Mouse (Mus musculus) MEL (cell line): ENCODE measurements around the gene Itga5.

Source experiments
- CTCF ChIP-seq, 3 experiments: IDR thresholded peaks in 2 of 3; conservative IDR thresholded peaks in 1 of 3; 2 replicates each; pipeline ENCODE4 v1.5.1; 2011 to 2012; ENCODE audit warnings: low read length in 3 of 3, low read depth in 2 of 3, mild to moderate bottlenecking in 2 of 3, improper control_type of control experiment in 1 of 3, inconsistent platforms in 1 of 3, mixed read lengths in 1 of 3, moderate library complexity in 1 of 3; ENCODE audit not compliant: control insufficient read depth in 1 of 3, insufficient read depth in 1 of 3, poor library complexity in 1 of 3, severe bottlenecking in 1 of 3
- E2F4 ChIP-seq: IDR thresholded peaks from 2 replicates; pipeline ENCODE4 v1.6.1; 2011; ENCODE audit warnings: low read depth, low read length, improper control_type of control experiment, borderline replicate concordance
- ELF1 ChIP-seq: IDR thresholded peaks from 2 replicates; pipeline ENCODE4 v1.6.1; 2014; ENCODE audit warnings: low read depth, mild to moderate bottlenecking, inconsistent platforms, low read length, improper control_type of control experiment, moderate library complexity
- GATA1 ChIP-seq: IDR thresholded peaks from 2 replicates; pipeline ENCODE4 v1.6.1; 2011; ENCODE audit warnings: low read depth, low read length, improper control_type of control experiment
- HCFC1 ChIP-seq: IDR thresholded peaks from 2 replicates; pipeline ENCODE4 v1.6.1; 2012; ENCODE audit warnings: low read depth, mild to moderate bottlenecking, inconsistent platforms, low read length, improper control_type of control experiment, moderate library complexity
- NRF1 ChIP-seq: IDR thresholded peaks from 2 replicates; pipeline ENCODE4 v1.6.1; 2014; ENCODE audit warnings: low read depth, mild to moderate bottlenecking, inconsistent platforms, low read length, improper control_type of control experiment, moderate library complexity; ENCODE audit not compliant: poor library complexity, insufficient read depth, severe bottlenecking
- POLR2A ChIP-seq, 2 experiments: IDR thresholded peaks; 2 replicates each; pipeline ENCODE4 v1.6.1; 2011 to 2012; ENCODE audit warnings: low read length in 2 of 2, mild to moderate bottlenecking in 2 of 2, control low read depth in 1 of 2, improper control_type of control experiment in 1 of 2, low read depth in 1 of 2, moderate library complexity in 1 of 2; ENCODE audit not compliant: control insufficient read depth in 1 of 2, insufficient read depth in 1 of 2, poor library complexity in 1 of 2
- POLR2AphosphoS5 ChIP-seq: IDR thresholded peaks from 2 replicates; pipeline ENCODE4 v1.6.1; 2012; ENCODE audit warnings: low read depth, borderline replicate concordance, mild to moderate bottlenecking, inconsistent platforms, low read length, moderate library complexity, mixed read lengths
- SMC3 ChIP-seq: IDR thresholded peaks from 2 replicates; pipeline ENCODE4 v1.6.1; 2011; ENCODE audit warnings: low read depth, low read length, improper control_type of control experiment
- TCF12 ChIP-seq: IDR thresholded peaks from 2 replicates; pipeline ENCODE4 v1.6.1; 2014; ENCODE audit warnings: low read depth, mild to moderate bottlenecking, inconsistent platforms, low read length, improper control_type of control experiment, moderate library complexity
- ZC3H11A ChIP-seq: IDR thresholded peaks from 2 replicates; pipeline ENCODE4 v1.6.1; 2012; ENCODE audit warnings: low read depth, mild to moderate bottlenecking, inconsistent platforms, low read length, improper control_type of control experiment
- ZNF384 ChIP-seq: IDR thresholded peaks from 2 replicates; pipeline ENCODE4 v1.6.1; 2012; ENCODE audit warnings: low read depth, mild to moderate bottlenecking, inconsistent platforms, low read length, improper control_type of control experiment

- TF ChIP-seq NRF1 (no peak), HCFC1 (no peak), E2F4 (no peak), ZNF384 (peak; percentile 91), TCF12 (peak; percentile 80), CTCF (IDR thresholded peaks at IDR 0.05 in 2 of 3, conservative IDR thresholded peaks at IDR 0.05 in 1 of 3; ENCODE audit: control insufficient read depth in 1 of 3, insufficient read depth in 1 of 3, low read depth in 2 of 3, low read length in 3 of 3, poor library complexity in 1 of 3, severe bottlenecking in 1 of 3) (no peak), POLR2A (IDR thresholded peaks at IDR 0.05; ENCODE audit: control insufficient read depth in 1 of 2, insufficient read depth in 1 of 2, low read depth in 1 of 2, low read length in 2 of 2, poor library complexity in 1 of 2) (peak in 1 of 2 experiments; percentile 48; a peak in 2 of 4 replicates), SMC3 (no peak), GATA1 (peak; percentile 70), ELF1 (no peak), POLR2AphosphoS5 (no peak), ZC3H11A (no peak)
Measured at GRCm38 (mm10) chr15:103364761-103365160, 1.8 kb downstream of the Itga5 start.
